Mouse (Mus musculus): ENCODE results near the gene Oas3.

- TF ChIP-seq CTCF (IDR thresholded peaks at IDR 0.05; ENCODE audit: borderline replicate concordance, control insufficient read depth, extremely low read depth, insufficient read depth, low read length, poor library complexity) (no peak), POLR2A (IDR thresholded peaks at IDR 0.05; ENCODE audit: control insufficient read depth, extremely low read depth, insufficient read depth, low read length, poor library complexity) (no peak)
Observed at GRCm38 (mm10) chr5:120809171-120809570, 31.7 kb upstream of the Oas3 start.

Data from thymus, adult 2 months (tissue).